Mouse (Mus musculus) mouse trophoblast stem cell (cell line): ENCODE measurements at regions not wholly inside any gene's neighbourhood (a gene's known extent, or its start where the extent isn't known, plus 50 kb on each side); places are given as distances from the start of the nearest gene placed in this dataset.

Source experiments
- in situ Hi-C, 2 experiments: fragments of 300-500 bp; cut with MseI, MboI; formaldehyde crosslinking; loops; 2 replicates in 1 of 2; 3 replicates in 1 of 2; pipeline ENCODE4 v1.15.1; 2025

GRCm38 (mm10) chr8:26226612-26227528, 107.5 kb downstream of the Gm45692 start:
- in situ Hi-C loops = no loop called here

GRCm38 (mm10) chr8:26227529-26227895, 108.2 kb downstream of the Gm45692 start:
- in situ Hi-C loops = no loop called here

GRCm38 (mm10) chr8:26229548-26229947, 110.2 kb downstream of the Gm45692 start:
- in situ Hi-C loops = no loop called here

DNA sequence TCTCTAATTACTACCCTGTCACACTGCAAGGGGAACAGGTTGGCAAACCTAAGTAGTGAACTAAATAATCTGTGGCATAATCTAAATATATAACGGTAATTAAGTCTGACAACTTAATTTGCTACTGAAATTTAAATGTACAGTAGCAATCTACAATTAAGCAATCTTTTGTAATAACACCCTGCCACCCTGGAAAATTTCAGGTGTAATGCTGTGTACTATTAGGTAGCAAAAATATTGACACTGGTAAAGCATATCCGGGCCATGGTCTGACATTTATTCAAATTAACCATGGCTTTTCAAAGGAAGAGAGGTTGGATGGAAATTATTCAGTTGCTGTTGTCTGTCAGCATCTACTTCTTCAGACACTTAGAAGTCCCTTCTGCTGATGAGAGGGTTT, 119.7 kb downstream of the Gm45692 start:
- in situ Hi-C loops = no loop called here

GRCm38 (mm10) chr8:26239604-26240003, 120.3 kb downstream of the Gm45692 start:
- in situ Hi-C loops = no loop called here

DNA sequence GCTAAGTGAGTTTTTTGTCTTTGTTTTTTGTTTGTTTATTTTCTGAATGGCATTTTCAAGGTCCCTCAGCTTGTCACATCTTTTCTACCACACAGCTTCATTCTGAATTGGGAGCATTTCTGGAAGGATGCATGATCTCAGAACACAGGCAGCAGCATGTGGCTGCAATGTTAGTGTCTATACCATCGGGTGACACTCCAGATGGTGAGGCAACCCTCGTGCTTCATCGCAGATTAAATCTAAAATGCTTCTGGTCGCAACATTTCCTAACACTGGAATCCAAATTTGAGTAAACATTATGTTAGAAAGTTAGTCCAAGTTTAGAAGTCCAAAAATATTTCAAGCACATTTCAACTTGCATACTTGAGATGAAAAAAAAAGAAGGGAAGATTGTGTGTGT, 124.4 kb downstream of the Gm45692 start:
- in situ Hi-C loops = no loop called here

DNA sequence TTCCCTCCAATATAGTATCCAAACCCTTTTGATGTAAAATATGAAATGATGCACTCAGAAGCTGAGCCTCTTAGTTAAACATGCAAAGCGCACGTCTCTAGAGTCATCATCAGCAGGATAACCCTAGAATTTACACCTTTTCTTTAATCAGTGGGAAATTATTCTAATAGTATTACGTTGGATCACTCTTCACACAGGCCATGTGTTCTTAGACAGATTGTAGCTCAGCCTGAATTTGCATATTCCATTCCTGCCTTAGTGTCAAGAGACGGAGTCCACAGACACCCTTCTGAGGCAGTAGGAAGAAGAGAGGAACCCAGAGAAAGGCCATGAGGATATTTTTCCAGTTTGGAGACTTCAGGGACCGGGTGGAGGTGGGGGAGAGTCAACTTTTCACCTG, 125.0 kb downstream of the Gm45692 start:
- in situ Hi-C loops = no loop called here

DNA sequence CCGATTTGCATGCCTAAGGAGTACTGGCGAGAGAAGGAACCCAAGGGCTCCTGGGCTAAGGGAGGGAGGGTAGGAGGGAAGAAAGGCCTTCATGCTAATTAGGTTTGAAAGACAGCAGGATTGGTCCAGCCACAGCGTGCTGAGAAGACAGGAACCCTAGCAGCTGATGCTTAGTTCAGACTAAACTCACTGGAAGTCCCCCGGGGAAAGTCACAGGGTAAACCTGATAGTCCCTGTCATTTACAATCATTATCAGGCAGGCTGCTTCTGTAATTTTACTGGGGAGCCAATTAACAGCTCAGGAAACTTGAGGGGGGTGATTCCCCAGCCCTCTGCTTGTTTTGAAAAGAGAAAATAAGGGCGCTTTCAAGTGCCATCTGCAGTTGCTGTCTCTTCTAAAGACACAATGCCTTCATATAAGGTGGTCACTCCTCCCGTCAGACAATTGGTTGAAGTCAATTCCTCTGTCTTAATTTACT, 135.9 kb downstream of the Gm45692 start:
- in situ Hi-C loops = no loop called here

DNA sequence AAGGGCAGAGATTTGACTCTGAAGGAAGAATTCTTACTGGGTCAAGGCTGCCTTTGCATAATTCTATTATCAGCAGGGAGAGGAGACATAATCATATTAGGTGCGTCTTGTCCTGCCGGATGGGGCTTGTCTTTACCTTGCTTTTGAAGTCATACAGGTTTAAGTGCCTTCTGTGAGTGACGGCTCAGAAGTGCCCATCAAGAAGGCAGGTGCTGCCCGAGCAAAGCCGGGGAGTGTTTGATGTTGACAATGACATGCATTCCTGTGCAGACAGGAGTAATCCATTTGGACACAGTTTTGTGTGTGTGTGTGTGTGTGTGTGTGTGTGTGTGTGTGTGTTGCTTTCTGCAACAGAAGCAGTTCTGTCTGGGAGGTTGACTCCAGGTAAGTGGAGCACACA, 141.0 kb downstream of the Gm45692 start:
- in situ Hi-C loops = no loop called here

DNA sequence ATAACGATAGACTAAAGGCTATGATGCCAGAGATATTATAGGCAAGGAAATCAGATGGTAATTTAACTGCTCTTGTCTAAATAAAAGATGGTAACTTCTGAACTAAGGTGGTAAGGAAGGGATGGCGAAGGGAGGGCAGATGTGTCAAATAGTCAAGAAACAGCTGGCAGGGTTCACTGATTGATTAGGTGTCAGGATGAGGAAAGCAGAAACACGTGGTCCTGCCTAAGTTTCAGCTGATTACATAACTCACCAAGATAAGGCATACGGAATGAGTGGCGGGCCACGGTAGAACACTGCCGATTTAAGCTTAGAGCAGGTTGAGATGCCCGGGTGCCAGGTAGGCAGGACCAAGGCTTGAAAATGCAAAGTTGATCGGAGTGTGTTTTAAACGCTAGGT, 143.2 kb downstream of the Gm45692 start:
- in situ Hi-C loops = no loop called here

DNA sequence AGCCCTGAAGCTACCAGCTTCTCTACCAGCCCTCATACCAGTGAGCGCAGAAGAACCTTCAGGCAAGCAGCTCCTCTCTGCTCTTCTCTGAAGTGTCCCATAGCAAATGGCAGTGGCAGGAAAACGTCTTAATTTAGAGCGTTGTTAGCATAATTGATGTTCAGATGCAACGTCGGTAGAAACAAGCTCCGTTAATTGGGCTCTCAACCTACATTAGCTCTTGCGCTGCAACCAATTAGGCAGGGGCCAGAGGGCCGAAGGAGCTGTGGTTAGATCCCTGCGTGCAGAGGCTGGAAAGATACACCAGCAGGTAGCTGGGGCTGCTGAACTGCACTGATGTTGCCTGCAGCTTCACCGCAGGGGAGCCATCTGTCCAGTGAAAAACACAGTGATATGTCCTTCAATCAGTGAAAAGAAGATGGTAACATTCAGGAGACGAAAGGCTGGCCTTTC, 145.6 kb downstream of the Gm45692 start:
- in situ Hi-C loops = no loop called here

DNA sequence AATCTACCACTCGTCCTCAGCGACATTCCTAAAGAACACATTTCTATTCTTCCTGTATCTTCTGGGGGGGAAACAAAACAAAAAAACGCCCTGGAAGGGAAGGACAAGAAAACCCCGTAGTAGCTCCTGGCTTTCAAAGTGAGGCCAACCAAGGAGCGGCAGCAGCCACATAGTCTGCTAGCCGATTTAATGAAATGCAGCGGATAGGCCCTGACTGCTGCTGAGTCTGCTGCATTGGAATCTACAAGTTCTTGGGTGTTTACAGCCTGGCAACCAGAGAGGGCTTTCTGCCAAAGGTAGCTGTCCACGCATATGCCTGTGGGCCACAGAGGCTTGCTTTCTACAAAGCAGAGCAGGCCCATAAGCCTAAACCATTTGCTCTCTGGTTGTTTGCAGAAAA, 146.0 kb downstream of the Gm45692 start:
- in situ Hi-C loops = no loop called here

- in situ Hi-C loops = no loop called here
These were observed 147.1 kb downstream of the Gm45692 start for GRCm38 (mm10) chr8:26266384-26266783.

GRCm38 (mm10) chr8:26267569-26267968, 148.2 kb downstream of the Gm45692 start:
- in situ Hi-C loops = no loop called here

DNA sequence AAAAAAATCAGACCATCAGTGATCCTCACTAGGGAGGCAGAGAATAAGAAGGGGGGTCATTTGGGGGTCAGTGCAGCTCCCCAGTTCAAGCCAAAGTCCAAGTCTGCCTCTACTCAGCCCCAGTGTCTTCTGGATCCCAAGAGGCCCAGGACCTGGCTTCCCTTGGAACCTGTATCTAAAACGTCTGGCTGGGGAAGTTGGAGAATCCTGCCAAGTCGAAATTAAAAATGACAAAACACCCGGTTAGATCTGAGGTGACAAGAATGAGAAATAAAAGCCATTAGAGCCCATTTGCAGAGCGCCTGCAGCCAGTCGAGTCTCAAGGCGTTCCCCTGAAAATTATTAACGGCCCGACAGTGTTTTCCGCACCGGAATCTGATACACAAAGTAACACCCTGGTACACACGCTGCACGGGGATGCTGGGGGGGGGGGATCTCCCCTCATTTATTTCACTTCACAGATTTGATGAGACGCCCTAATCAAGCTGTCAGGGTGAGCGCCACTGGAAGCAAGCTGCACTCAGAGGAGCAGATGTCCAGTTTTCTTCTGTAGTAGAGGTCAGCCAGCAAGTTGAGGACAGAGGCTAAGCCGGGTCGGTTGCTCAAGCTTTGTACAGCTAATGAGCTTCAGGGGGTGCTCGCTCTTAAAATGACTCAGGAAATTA, 149.5 kb downstream of the Gm45692 start:
- in situ Hi-C loops = no loop called here

GRCm38 (mm10) chr8:26272110-26272509, 152.8 kb downstream of the Gm45692 start:
- in situ Hi-C loops = no loop called here

DNA sequence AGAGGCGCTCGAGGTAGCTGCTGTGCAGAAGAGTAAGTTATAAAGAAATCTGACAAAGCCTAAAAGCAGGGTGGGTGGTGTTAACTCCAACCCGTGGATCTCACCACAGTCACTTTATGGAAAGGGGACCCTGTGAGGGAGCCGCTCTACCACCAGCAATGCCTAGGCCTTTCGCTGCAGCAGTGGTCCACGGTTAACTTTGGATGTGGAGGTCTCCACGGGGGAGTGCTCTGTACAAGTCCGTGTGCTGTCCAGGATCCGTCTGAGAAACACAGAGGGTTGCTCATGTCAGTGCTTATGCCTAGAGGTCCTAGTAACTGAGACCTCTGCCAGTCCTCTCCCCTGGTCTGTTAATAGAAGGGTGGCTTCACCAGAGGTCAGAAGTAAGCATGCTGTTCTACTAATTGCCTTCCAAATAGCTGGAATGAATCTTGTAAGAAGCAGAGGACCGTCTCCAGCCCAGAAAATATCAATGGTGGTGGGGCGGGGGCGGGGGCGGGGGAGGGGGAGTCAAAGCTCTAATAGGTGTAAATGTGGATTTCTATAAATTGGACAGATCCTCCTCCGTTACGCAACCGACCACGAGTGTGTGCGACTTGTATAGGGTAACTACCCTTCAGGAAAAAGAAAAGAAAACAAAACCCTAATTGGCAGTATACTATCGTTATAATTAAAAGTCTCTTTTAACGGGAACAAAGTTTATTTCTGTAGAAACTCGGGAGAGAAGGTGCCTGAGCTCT, 153.5 kb downstream of the Gm45692 start:
- in situ Hi-C loops = no loop called here

GRCm38 (mm10) chr8:26273415-26273760, 154.1 kb downstream of the Gm45692 start:
- in situ Hi-C loops = no loop called here

GRCm38 (mm10) chr8:26273792-26274191, 154.5 kb downstream of the Gm45692 start:
- in situ Hi-C loops = no loop called here

DNA sequence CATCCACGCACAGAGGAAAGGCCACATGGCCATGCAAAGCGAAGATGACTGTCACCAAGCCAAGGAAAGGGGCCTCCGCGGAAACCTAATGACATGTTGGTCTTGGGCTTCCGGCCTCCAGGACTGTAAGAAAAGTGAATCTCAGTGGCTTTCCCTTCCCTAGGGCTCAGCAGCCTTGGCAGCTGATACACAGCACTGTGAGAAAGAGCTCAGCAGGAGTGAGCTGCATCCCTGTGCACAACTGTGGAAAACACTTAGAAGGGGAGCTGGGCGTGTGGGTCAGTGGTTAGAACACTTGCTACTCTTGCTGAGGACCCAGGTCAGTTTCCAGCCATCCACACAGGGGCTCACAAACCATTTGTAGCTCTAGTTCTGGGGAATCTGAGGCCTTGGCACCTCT, 155.1 kb downstream of the Gm45692 start:
- in situ Hi-C loops = no loop called here

DNA sequence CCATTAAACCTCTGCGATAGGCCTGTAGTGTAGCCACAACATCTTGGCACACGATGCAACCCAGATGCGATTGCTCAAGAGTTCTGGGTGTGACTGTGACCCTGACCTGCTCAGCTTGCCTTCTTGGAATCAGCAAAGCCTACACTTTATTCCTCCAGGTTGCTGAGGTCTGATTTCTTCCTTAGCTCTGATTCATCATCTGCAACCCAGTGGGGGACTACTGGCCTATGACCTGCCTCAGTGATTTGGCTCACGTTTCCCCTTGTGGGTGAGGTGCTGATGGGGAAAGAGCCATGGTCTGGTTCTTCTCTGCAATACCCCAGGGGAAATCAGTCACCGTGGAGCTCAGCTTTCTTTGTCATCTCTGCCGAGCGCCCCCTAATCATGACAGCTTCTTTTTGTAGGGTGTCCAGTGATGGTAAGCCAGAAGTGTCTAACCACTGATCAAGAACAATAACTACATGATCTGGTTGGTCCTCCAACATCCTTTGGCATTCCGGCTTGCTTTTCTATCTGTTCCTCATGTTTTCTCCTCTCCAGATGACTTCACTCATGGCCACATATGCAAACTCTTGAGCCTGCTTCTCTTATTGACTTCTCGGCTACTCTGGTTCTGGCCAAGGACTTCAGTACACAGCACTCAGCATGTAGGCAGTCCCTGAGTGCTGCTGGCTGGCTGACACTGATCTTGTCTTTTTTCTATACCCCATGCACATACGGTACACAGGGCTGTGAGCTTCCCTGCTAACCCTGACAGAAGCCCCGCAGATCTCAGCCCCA, 163.0 kb downstream of the Gm45692 start:
- in situ Hi-C loops = no loop called here

GRCm38 (mm10) chr8:26283957-26284356, 164.6 kb downstream of the Gm45692 start:
- in situ Hi-C loops = no loop called here
